ENCODE assay signal across 18 mouse cellular contexts in genomic region chr8:78065890-78066493, GRCm38 (mm10).
"Had no signal": no experiment of that assay in that cellular context is flagged by ENCODE, and none has a peak within 500 bp of the region (broad histone marks: within the 10 kb centered on the region; RNA-seq: fewer than 3 reads in every experiment).

No protein-coding gene starts in this region.

- H3K27ac ChIP-seq: kidney, embryonic 15.5 days; layer of hippocampus, adult 2 months; limb, embryonic 12.5 days; liver, embryonic 14.5 days; midbrain, embryonic 10.5 days; neural tube, embryonic 13.5 days; stomach, embryonic 15.5 days had no signal

- H3K4me1 ChIP-seq: kidney, embryonic 15.5 days; stomach, embryonic 15.5 days had no signal

- H3K4me3 ChIP-seq: kidney, embryonic 15.5 days; layer of hippocampus, adult 2 months; limb, embryonic 12.5 days; midbrain, embryonic 10.5 days; myocyte; neural tube, embryonic 13.5 days; stomach, embryonic 15.5 days had no signal

- ATAC-seq: lung, postnatal 0 days had no signal

- H3K36me3 ChIP-seq: kidney, embryonic 15.5 days; limb, embryonic 12.5 days; midbrain, embryonic 10.5 days; neural tube, embryonic 13.5 days; stomach, embryonic 15.5 days had no signal

- H3K4me2 ChIP-seq: kidney, embryonic 15.5 days; limb, embryonic 12.5 days; neural tube, embryonic 13.5 days; stomach, embryonic 15.5 days had no signal

- H3K9me3 ChIP-seq: kidney, embryonic 15.5 days; limb, embryonic 12.5 days; midbrain, embryonic 10.5 days; neural tube, embryonic 13.5 days; stomach, embryonic 15.5 days had no signal

- H3K9ac ChIP-seq: kidney, embryonic 15.5 days; limb, embryonic 12.5 days; liver, embryonic 14.5 days; neural tube, embryonic 13.5 days; stomach, embryonic 15.5 days had no signal

- DNase-seq: kidney, adult 2 months; kidney, postnatal 36 days; liver; lung, adult 2 months; lung, postnatal 4 days; midbrain, embryonic 14.5 days; right cerebral cortex, postnatal 14 days; thymus, adult 2 months; thymus, postnatal 25 days had no signal
